In the genomic region with DNA sequence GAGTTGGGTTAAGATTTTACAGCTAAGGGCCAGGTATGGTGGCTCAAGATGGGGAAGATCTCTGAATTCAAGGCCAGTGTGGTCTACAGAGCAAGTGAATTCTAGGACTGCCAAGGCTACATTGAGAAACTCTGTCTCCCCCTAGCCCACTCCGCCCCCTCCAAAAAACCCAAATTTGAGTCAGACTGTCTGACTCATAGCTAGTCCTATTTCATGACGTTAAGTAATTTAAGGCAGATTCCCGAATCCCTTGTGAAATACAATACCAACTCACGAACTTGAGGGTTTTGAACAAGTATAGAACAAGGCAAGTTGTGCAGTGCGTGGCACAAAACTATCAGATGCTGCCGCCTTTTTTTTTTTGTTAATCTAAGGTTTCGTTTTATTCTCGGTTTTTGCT, we compare ENCODE assay signal across 8 mouse cellular contexts. TPM values are rescaled to one million over a fixed set of nuclear protein-coding genes. Genes with fewer than 3 reads are reported as not detected.
A peak's percentile ranks its signal among the peaks of the same experiment; 100 is the strongest.
DNase-seq lines count a peak whose midpoint lies in the region; ATAC-seq and TF ChIP-seq lines count a peak whose summit lies in the region.

No protein-coding gene starts in this region.

- no peak for ATAC-seq in lung, embryonic 14.5 days (ENCODE audit: insufficient read depth)
- no peak for ATAC-seq in embryonic facial prominence, embryonic 12.5 days (ENCODE audit: insufficient number of reproducible peaks, insufficient read depth, low FRiP score, low TSS enrichment)

- peak overlapping the region; percentile 89 for H3K4me3 ChIP-seq in lung, embryonic 14.5 days (ENCODE audit: low read depth, low read length)
- peak overlapping the region; percentile 87 for H3K4me3 ChIP-seq in embryonic facial prominence, embryonic 12.5 days
- H3K4me3 ChIP-seq in limb, embryonic 10.5 days: peak overlapping the region; percentile 80
- H3K4me3 ChIP-seq in small intestine, adult 2 months (ENCODE audit: low read depth, low read length): peak overlapping the region; percentile 70; the same call in 1 of the 2 replicates

- no peaks in the 10 kb centered on the region for H3K27me3 ChIP-seq in lung, embryonic 14.5 days (ENCODE audit: insufficient read depth, low read length)
- peaks cover under 1% of the 10 kb centered on the region; the same call in 1 of the 2 replicates for H3K27me3 ChIP-seq in embryonic facial prominence, embryonic 12.5 days
- H3K27me3 ChIP-seq in limb, embryonic 10.5 days (ENCODE audit: low read depth, poor library complexity, severe bottlenecking): peaks cover 4% of the 10 kb centered on the region
- no peaks in the 10 kb centered on the region for H3K27me3 ChIP-seq in small intestine, adult 2 months (ENCODE audit: control insufficient read depth, insufficient read depth, low read length)

- H3K4me1 ChIP-seq in lung, embryonic 14.5 days (ENCODE audit: insufficient read depth): peaks cover 6% of the 10 kb centered on the region; the same call in 1 of the 2 replicates
- H3K4me1 ChIP-seq in embryonic facial prominence, embryonic 12.5 days: peaks cover 10% of the 10 kb centered on the region; the same call in 1 of the 2 replicates
- peaks cover 9% of the 10 kb centered on the region for H3K4me1 ChIP-seq in limb, embryonic 10.5 days
- peaks cover 10% of the 10 kb centered on the region; the same call in 1 of the 2 replicates for H3K4me1 ChIP-seq in small intestine, adult 2 months (ENCODE audit: control insufficient read depth, insufficient read depth, insufficient read length, low read length)

- TF ChIP-seq POLR2A in small intestine, adult 2 months (IDR thresholded peaks at IDR 0.05; ENCODE audit: low read depth, low read length): no peak

- peak; percentile 18 for DNase-seq in lung, embryonic 14.5 days
- no peak for DNase-seq in lung, postnatal 4 days
- no peak for DNase-seq in limb, embryonic 10.5 days (ENCODE audit: low spot score)
- DNase-seq in right cerebral cortex, postnatal 36 days (ENCODE audit: low spot score in 2 of 2): no peak
- no peak for DNase-seq in Muller cell, postnatal 12 days (ENCODE audit: inconsistent ontology term)
- DNase-seq in right cerebral cortex, adult 2 months (ENCODE audit: low spot score in 2 of 2): no peak

- no peaks in the 10 kb centered on the region for H3K9me3 ChIP-seq in lung, embryonic 14.5 days (ENCODE audit: low read depth, low read length)
- H3K9me3 ChIP-seq in embryonic facial prominence, embryonic 12.5 days: no peaks in the 10 kb centered on the region
- H3K9me3 ChIP-seq in limb, embryonic 10.5 days (replicated peaks): no peaks in the 10 kb centered on the region

- peak overlapping the region; percentile 74 for H3K9ac ChIP-seq in lung, embryonic 14.5 days
- no peak overlapping the region for H3K9ac ChIP-seq in embryonic facial prominence, embryonic 12.5 days

- TF ChIP-seq CTCF in lung, embryonic 14.5 days (IDR thresholded peaks at IDR 0.05; ENCODE audit: low read depth): no peak
- no peak for TF ChIP-seq CTCF in small intestine, adult 2 months (IDR thresholded peaks at IDR 0.05; ENCODE audit: extremely low read depth, insufficient read length, insufficient replicate concordance, low read depth, low read length)

- WGBS in lung, embryonic 14.5 days: 40% methylated on average over 8 of the region's 8 CpGs
- 47% methylated on average over 8 of the region's 8 CpGs for WGBS in embryonic facial prominence, embryonic 12.5 days
- WGBS in limb, embryonic 10.5 days: 46% methylated on average over 8 of the region's 8 CpGs
- WGBS in small intestine, adult 2 months: 37% methylated on average over 8 of the region's 8 CpGs

- no peak overlapping the region for H3K27ac ChIP-seq in lung, embryonic 14.5 days (ENCODE audit: low read depth)
- no peak overlapping the region for H3K27ac ChIP-seq in embryonic facial prominence, embryonic 12.5 days
- H3K27ac ChIP-seq in limb, embryonic 10.5 days: peak overlapping the region; percentile 85
- H3K27ac ChIP-seq in small intestine, adult 2 months (ENCODE audit: insufficient read depth, low read depth, low read length): peak overlapping the region; percentile 54; the same call in 1 of the 2 replicates

- peaks cover 7% of the 10 kb centered on the region; the same call in 1 of the 2 replicates for H3K36me3 ChIP-seq in lung, embryonic 14.5 days (ENCODE audit: insufficient read depth)
- H3K36me3 ChIP-seq in embryonic facial prominence, embryonic 12.5 days: peaks cover 7% of the 10 kb centered on the region
- H3K36me3 ChIP-seq in limb, embryonic 10.5 days: peaks cover 10% of the 10 kb centered on the region
- H3K36me3 ChIP-seq in small intestine, adult 2 months (ENCODE audit: control insufficient read depth, insufficient read depth, low read length): peaks cover 7% of the 10 kb centered on the region; the same call in 1 of the 2 replicates

- peak overlapping the region; percentile 94 for H3K4me2 ChIP-seq in lung, embryonic 14.5 days
- H3K4me2 ChIP-seq in embryonic facial prominence, embryonic 12.5 days (replicated peaks): peak overlapping the region; percentile 97

RNA-seq across cellular contexts. Expression of a gene that starts 0.6 kb away (rescaled TPM):
- polyA plus RNA-seq in lung, embryonic 14.5 days (2014; fragmentation: Nextera tagmentation; extraction: Ambion mirVana): 37.2 and 37.6 TPM in 2 replicates
- polyA plus RNA-seq in embryonic facial prominence, embryonic 12.5 days (2016; fragmentation: Nextera tagmentation; extraction: Ambion mirVana): 105 and 106 TPM in 2 replicates
- polyA plus RNA-seq in limb, embryonic 10.5 days (2016; fragmentation: Nextera tagmentation; extraction: Ambion mirVana): 108 TPM in 2 replicates
- 14.7 and 30.8 TPM in 2 replicates for polyA plus RNA-seq in small intestine, adult 2 months (2012; rRNA removed)

RNA-seq across cellular contexts. Expression of a gene that starts 9.8 kb away (rescaled TPM):
- not detected in 2 replicates for polyA plus RNA-seq in lung, embryonic 14.5 days (2014; fragmentation: Nextera tagmentation; extraction: Ambion mirVana)
- polyA plus RNA-seq in embryonic facial prominence, embryonic 12.5 days (2016; fragmentation: Nextera tagmentation; extraction: Ambion mirVana): not detected in 2 replicates
- not detected in 2 replicates for polyA plus RNA-seq in limb, embryonic 10.5 days (2016; fragmentation: Nextera tagmentation; extraction: Ambion mirVana)
- 25.4 and 44.6 TPM in 2 replicates for polyA plus RNA-seq in small intestine, adult 2 months (2012; rRNA removed)

RNA-seq across cellular contexts. Expression of a gene that starts 28.4 kb away (rescaled TPM):
- 25.6 and 30.9 TPM in 2 replicates for polyA plus RNA-seq in lung, embryonic 14.5 days (2014; fragmentation: Nextera tagmentation; extraction: Ambion mirVana)
- polyA plus RNA-seq in embryonic facial prominence, embryonic 12.5 days (2016; fragmentation: Nextera tagmentation; extraction: Ambion mirVana): 89.6 and 95.3 TPM in 2 replicates
- polyA plus RNA-seq in limb, embryonic 10.5 days (2016; fragmentation: Nextera tagmentation; extraction: Ambion mirVana): 165 and 181 TPM in 2 replicates
- polyA plus RNA-seq in small intestine, adult 2 months (2012; rRNA removed): 0.11 TPM in 1 of 2 replicates, not detected in the other

RNA-seq across cellular contexts. Expression of a gene that starts 31.1 kb away (rescaled TPM):
- 37.8 and 43.2 TPM in 2 replicates for polyA plus RNA-seq in lung, embryonic 14.5 days (2014; fragmentation: Nextera tagmentation; extraction: Ambion mirVana)
- 49.2 and 53.0 TPM in 2 replicates for polyA plus RNA-seq in embryonic facial prominence, embryonic 12.5 days (2016; fragmentation: Nextera tagmentation; extraction: Ambion mirVana)
- 37.5 and 38.3 TPM in 2 replicates for polyA plus RNA-seq in limb, embryonic 10.5 days (2016; fragmentation: Nextera tagmentation; extraction: Ambion mirVana)
- 12.1 and 23.0 TPM in 2 replicates for polyA plus RNA-seq in small intestine, adult 2 months (2012; rRNA removed)

RNA-seq across cellular contexts. Expression of a gene that starts 41.4 kb away (rescaled TPM):
- 725 and 738 TPM in 2 replicates for polyA plus RNA-seq in lung, embryonic 14.5 days (2014; fragmentation: Nextera tagmentation; extraction: Ambion mirVana)
- polyA plus RNA-seq in embryonic facial prominence, embryonic 12.5 days (2016; fragmentation: Nextera tagmentation; extraction: Ambion mirVana): 494 and 532 TPM in 2 replicates
- 569 and 674 TPM in 2 replicates for polyA plus RNA-seq in limb, embryonic 10.5 days (2016; fragmentation: Nextera tagmentation; extraction: Ambion mirVana)
- polyA plus RNA-seq in small intestine, adult 2 months (2012; rRNA removed): 732 and 1,031 TPM in 2 replicates

Comparison
In these comparisons a context has a peak if more than half of its experiments do, and no peak if none do; other contexts are left out.
1. H3K27ac ChIP-seq: peak in limb, embryonic 10.5 days (single experiment) and small intestine, adult 2 months (single experiment); none in lung, embryonic 14.5 days (single experiment) and embryonic facial prominence, embryonic 12.5 days (single experiment).
2. RNA of a gene that starts 9.8 kb away (polyA plus RNA-seq): 25.4 to 44.6 TPM in small intestine, adult 2 months; not detected in embryonic facial prominence, embryonic 12.5 days, not detected in lung, embryonic 14.5 days and not detected in limb, embryonic 10.5 days; every median in the first group is over 10 times any median in the second.
3. RNA of a gene that starts 28.4 kb away (polyA plus RNA-seq): 165 to 181 TPM in limb, embryonic 10.5 days, 89.6 to 95.3 TPM in embryonic facial prominence, embryonic 12.5 days and 25.6 to 30.9 TPM in lung, embryonic 14.5 days; 0.11 TPM in small intestine, adult 2 months; every median in the first group is over 10 times any median in the second.
4. Peak in every context shown above with its lines, with median percentiles within 50 percentile points of each other: H3K4me3 ChIP-seq.